33 mouse cellular contexts compared by ENCODE assay signal in the genomic region with DNA sequence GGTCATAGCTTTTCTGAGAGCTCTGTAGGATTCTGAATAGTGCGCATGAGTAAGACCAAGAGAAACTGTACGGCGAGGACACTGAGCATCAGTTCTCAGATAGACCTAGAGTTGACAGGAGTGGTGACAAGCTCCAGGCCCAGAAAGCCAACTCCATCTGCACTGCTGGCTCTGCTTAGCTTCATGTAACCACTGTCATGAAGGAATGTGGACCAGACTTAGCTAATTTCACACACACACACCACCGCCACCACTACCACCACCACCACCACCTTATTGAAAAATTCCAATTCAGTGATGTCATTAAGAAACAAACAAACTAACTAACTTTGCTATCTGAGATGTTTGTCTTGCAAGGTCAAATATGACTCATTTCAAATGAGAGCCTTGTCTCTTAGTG. TPM values are rescaled to one million over a fixed set of nuclear protein-coding genes. Genes with fewer than 3 reads are reported as not detected.
DNase-seq lines count a peak whose midpoint lies in the region; ATAC-seq and TF ChIP-seq lines count a peak whose summit lies in the region.
"Had no signal": no experiment of that assay in that cellular context is flagged by ENCODE, and none has a peak within 500 bp of the region (broad histone marks: within the 10 kb centered on the region; RNA-seq: fewer than 3 reads in every experiment).

No protein-coding gene starts in this region.

- H3K27me3 ChIP-seq in heart, embryonic 11.5 days (ENCODE audit: control insufficient read depth, insufficient read depth, low read length), result no peaks in the 10 kb centered on the region
- no peaks in the 10 kb centered on the region for H3K27me3 ChIP-seq in heart, adult 2 months (ENCODE audit: control insufficient read depth, insufficient read depth, low read length)
- no peaks in the 10 kb centered on the region for H3K27me3 ChIP-seq in heart, embryonic 16.5 days (ENCODE audit: control insufficient read depth, insufficient read depth, low read length)
- no peaks in the 10 kb centered on the region for H3K27me3 ChIP-seq in embryonic facial prominence, embryonic 11.5 days (ENCODE audit: control insufficient read depth, insufficient read depth, low read length)
- no peaks in the 10 kb centered on the region for H3K27me3 ChIP-seq in kidney, embryonic 15.5 days
- no peaks in the 10 kb centered on the region for H3K27me3 ChIP-seq in midbrain, embryonic 10.5 days (ENCODE audit: low read depth, poor library complexity, severe bottlenecking)
- H3K27me3 ChIP-seq: embryonic facial prominence, embryonic 15.5 days; forebrain, embryonic 12.5 days; intestine, embryonic 15.5 days; neural tube, embryonic 15.5 days; stomach, embryonic 15.5 days had no signal

- no peak for TF ChIP-seq POLR2A in heart, adult 2 months (IDR thresholded peaks at IDR 0.05; ENCODE audit: insufficient read depth, low read depth, low read length)

- peak overlapping the region; percentile 50; the same call in 1 of the 2 replicates for H3K27ac ChIP-seq in heart, embryonic 11.5 days (ENCODE audit: low read depth, low read length)
- H3K27ac ChIP-seq in heart, adult 2 months, result no peak overlapping the region
- no peak overlapping the region for H3K27ac ChIP-seq in heart, embryonic 16.5 days (ENCODE audit: low read length)
- no peak overlapping the region for H3K27ac ChIP-seq in embryonic facial prominence, embryonic 11.5 days (replicated peaks; ENCODE audit: low read depth, low read length)
- H3K27ac ChIP-seq in kidney, embryonic 15.5 days, result no peak overlapping the region
- H3K27ac ChIP-seq in midbrain, embryonic 10.5 days (replicated peaks), result no peak overlapping the region
- H3K27ac ChIP-seq: embryonic facial prominence, embryonic 15.5 days; forebrain, embryonic 12.5 days; intestine, embryonic 15.5 days; liver, embryonic 14.5 days; macrophage; neural tube, embryonic 15.5 days; stomach, embryonic 15.5 days had no signal

- H3K4me2 ChIP-seq in heart, embryonic 11.5 days, result no peak overlapping the region
- H3K4me2 ChIP-seq in heart, embryonic 16.5 days (ENCODE audit: low read depth, low read length), result no peak overlapping the region
- H3K4me2 ChIP-seq in embryonic facial prominence, embryonic 11.5 days (ENCODE audit: low read depth, low read length), result no peak overlapping the region
- no peak overlapping the region for H3K4me2 ChIP-seq in kidney, embryonic 15.5 days
- H3K4me2 ChIP-seq: embryonic facial prominence, embryonic 15.5 days; forebrain, embryonic 12.5 days; intestine, embryonic 15.5 days; neural tube, embryonic 15.5 days; stomach, embryonic 15.5 days had no signal

- DNase-seq in heart, adult 2 months, result no peak
- no peak for DNase-seq in heart, adult 11 months
- DNase-seq in 3T3-L1 (ENCODE audit: low read depth, low spot score), result peak; percentile 28
- peak; percentile 9 for DNase-seq in embryonic facial prominence, embryonic 11.5 days (ENCODE audit: low spot score)
- DNase-seq in midbrain, embryonic 10.5 days (ENCODE audit: low spot score), result no peak
- DNase-seq: adrenal gland, postnatal 10 days; B cell, adult 2 months; cerebellum, adult 8-10 months; cerebellum, postnatal 25 days; forebrain, postnatal 0 days; kidney, adult 8-10 months; kidney, postnatal 10 days; layer of hippocampus, postnatal 36 days; left cerebral cortex, postnatal 4 days; lung, adult 2 months; lung, postnatal 10 days; midbrain, embryonic 14.5 days; retina, postnatal 1 day; right cerebral cortex, postnatal 14 days had no signal

- no peak for TF ChIP-seq EP300 in heart, adult 2 months (IDR thresholded peaks at IDR 0.05; ENCODE audit: insufficient read depth, low read depth, low read length)

- no peak overlapping the region for H3K9ac ChIP-seq in heart, embryonic 11.5 days (ENCODE audit: low read depth, low read length)
- H3K9ac ChIP-seq in heart, adult 2 months (ENCODE audit: low read depth, low read length), result no peak overlapping the region
- H3K9ac ChIP-seq in heart, embryonic 16.5 days (ENCODE audit: low read length), result no peak overlapping the region
- no peak overlapping the region for H3K9ac ChIP-seq in embryonic facial prominence, embryonic 11.5 days (replicated peaks; ENCODE audit: low read length)
- no peak overlapping the region for H3K9ac ChIP-seq in kidney, embryonic 15.5 days
- H3K9ac ChIP-seq: embryonic facial prominence, embryonic 15.5 days; forebrain, embryonic 12.5 days; forebrain, postnatal 0 days; intestine, embryonic 15.5 days; liver, embryonic 14.5 days; neural tube, embryonic 15.5 days; stomach, embryonic 15.5 days had no signal

- intact Hi-C loops in heart, adult 2 months (cut with DNase I), result no loop called here

- WGBS in heart, embryonic 11.5 days (ENCODE audit: insufficient replicate concordance), result 44% methylated on average over 4 of the region's 4 CpGs
- WGBS in heart, adult 2 months, result 73% methylated on average over 4 of the region's 4 CpGs
- WGBS in heart, embryonic 16.5 days, result 37% methylated on average over 4 of the region's 4 CpGs
- WGBS in embryonic facial prominence, embryonic 11.5 days, result 78% methylated on average over 4 of the region's 4 CpGs
- WGBS in kidney, embryonic 15.5 days, result 94% methylated on average over 4 of the region's 4 CpGs
- WGBS in midbrain, embryonic 10.5 days, result over 99% methylated on average over 4 of the region's 4 CpGs

- no peak for TF ChIP-seq CTCF in heart, adult 2 months (IDR thresholded peaks at IDR 0.05)

- ATAC-seq in heart, embryonic 11.5 days (replicated peaks; ENCODE audit: insufficient number of reproducible peaks, low FRiP score, low TSS enrichment), result peak; percentile 77
- ATAC-seq in heart, embryonic 16.5 days (replicated peaks; ENCODE audit: extremely low read depth, insufficient read depth, low FRiP score), result peak; percentile 86
- ATAC-seq in embryonic facial prominence, embryonic 11.5 days (replicated peaks; ENCODE audit: insufficient number of reproducible peaks, low FRiP score, low TSS enrichment, low read depth), result no peak
- ATAC-seq in kidney, embryonic 15.5 days (replicated peaks; ENCODE audit: low FRiP score), result no peak
- ATAC-seq: forebrain, postnatal 0 days; hindbrain, embryonic 16.5 days; intestine, embryonic 15.5 days had no signal

- no peaks in the 10 kb centered on the region for H3K79me2 ChIP-seq in heart, adult 2 months (replicated peaks; ENCODE audit: control insufficient read depth, insufficient read depth, low read length)

- no peak overlapping the region for H3K4me3 ChIP-seq in heart, embryonic 11.5 days (ENCODE audit: low read depth, low read length)
- H3K4me3 ChIP-seq in heart, adult 2 months, result no peak overlapping the region
- H3K4me3 ChIP-seq in heart, embryonic 16.5 days (ENCODE audit: low read length), result no peak overlapping the region
- no peak overlapping the region for H3K4me3 ChIP-seq in embryonic facial prominence, embryonic 11.5 days (ENCODE audit: low read depth, low read length)
- H3K4me3 ChIP-seq in kidney, embryonic 15.5 days (replicated peaks), result no peak overlapping the region
- no peak overlapping the region for H3K4me3 ChIP-seq in midbrain, embryonic 10.5 days
- H3K4me3 ChIP-seq: embryonic facial prominence, embryonic 15.5 days; forebrain, embryonic 12.5 days; intestine, embryonic 15.5 days; neural tube, embryonic 15.5 days; stomach, embryonic 15.5 days had no signal

- no peaks in the 10 kb centered on the region for H3K36me3 ChIP-seq in heart, embryonic 11.5 days (ENCODE audit: control insufficient read depth, insufficient read depth, low read length)
- no peaks in the 10 kb centered on the region for H3K36me3 ChIP-seq in heart, adult 2 months (ENCODE audit: control insufficient read depth, insufficient read depth, low read length)
- no peaks in the 10 kb centered on the region for H3K36me3 ChIP-seq in heart, embryonic 16.5 days (ENCODE audit: control insufficient read depth, insufficient read depth)
- H3K36me3 ChIP-seq in embryonic facial prominence, embryonic 11.5 days (replicated peaks; ENCODE audit: control insufficient read depth, insufficient read depth, low read depth, low read length), result no peaks in the 10 kb centered on the region
- H3K36me3 ChIP-seq in kidney, embryonic 15.5 days, result no peaks in the 10 kb centered on the region
- H3K36me3 ChIP-seq in midbrain, embryonic 10.5 days, result no peaks in the 10 kb centered on the region
- H3K36me3 ChIP-seq: embryonic facial prominence, embryonic 15.5 days; forebrain, embryonic 12.5 days; intestine, embryonic 15.5 days; neural tube, embryonic 15.5 days; stomach, embryonic 15.5 days had no signal

- peaks cover 5% of the 10 kb centered on the region; the same call in 1 of the 2 replicates for H3K4me1 ChIP-seq in heart, embryonic 11.5 days (ENCODE audit: control insufficient read depth, insufficient read depth, low read length)
- no peaks in the 10 kb centered on the region for H3K4me1 ChIP-seq in heart, adult 2 months (ENCODE audit: control insufficient read depth, insufficient read depth, low read length)
- peaks cover 17% of the 10 kb centered on the region for H3K4me1 ChIP-seq in heart, embryonic 16.5 days (ENCODE audit: control insufficient read depth, insufficient read depth, low read length)
- no peaks in the 10 kb centered on the region for H3K4me1 ChIP-seq in embryonic facial prominence, embryonic 11.5 days (ENCODE audit: control insufficient read depth, insufficient read depth, low read length)
- H3K4me1 ChIP-seq in kidney, embryonic 15.5 days, result no peaks in the 10 kb centered on the region
- H3K4me1 ChIP-seq in midbrain, embryonic 10.5 days, result peaks cover 18% of the 10 kb centered on the region
- H3K4me1 ChIP-seq: forebrain, embryonic 12.5 days; intestine, embryonic 15.5 days; neural tube, embryonic 15.5 days had no signal

- no peaks in the 10 kb centered on the region for H3K9me3 ChIP-seq in heart, embryonic 11.5 days (replicated peaks; ENCODE audit: control insufficient read depth, low read length)
- H3K9me3 ChIP-seq in heart, embryonic 16.5 days (replicated peaks; ENCODE audit: control insufficient read depth, low read length), result no peaks in the 10 kb centered on the region
- H3K9me3 ChIP-seq in embryonic facial prominence, embryonic 11.5 days (replicated peaks; ENCODE audit: control insufficient read depth, low read length), result no peaks in the 10 kb centered on the region
- H3K9me3 ChIP-seq in kidney, embryonic 15.5 days (replicated peaks), result no peaks in the 10 kb centered on the region
- no peaks in the 10 kb centered on the region for H3K9me3 ChIP-seq in midbrain, embryonic 10.5 days (replicated peaks)
- H3K9me3 ChIP-seq: embryonic facial prominence, embryonic 15.5 days; forebrain, embryonic 12.5 days; intestine, embryonic 15.5 days; neural tube, embryonic 15.5 days; stomach, embryonic 15.5 days had no signal

RNA-seq across cellular contexts. Expression of gene Prss35, which starts 6.5 kb away (rescaled TPM):
- polyA plus RNA-seq in heart, embryonic 11.5 days (2014; fragmentation: Nextera tagmentation; extraction: Ambion mirVana), result 12.8 and 16.8 TPM in 2 replicates
- under 1 TPM; 0.30 to 0.37 TPM for total RNA-seq in heart, adult 2 months (2021)
- polyA plus RNA-seq in heart, adult 2 months (2012; rRNA removed), result 0.16 and 0.56 TPM in 2 replicates
- 35.1 and 35.9 TPM in 2 replicates for polyA plus RNA-seq in heart, embryonic 16.5 days (2015; fragmentation: Nextera tagmentation; extraction: Ambion mirVana)
- 5.4 and 6.1 TPM in 2 replicates for polyA plus RNA-seq in embryonic facial prominence, embryonic 11.5 days (2014; fragmentation: Nextera tagmentation; extraction: Ambion mirVana)
- polyA plus RNA-seq in kidney, embryonic 15.5 days (2015; fragmentation: Nextera tagmentation; extraction: Ambion mirVana), result 9.7 and 12.2 TPM in 2 replicates
- polyA plus RNA-seq in midbrain, embryonic 10.5 days (2016; fragmentation: Nextera tagmentation; extraction: Ambion mirVana), result 1.8 and 2.0 TPM in 2 replicates
- total RNA-seq: megakaryocyte-erythroid progenitor cell, adult 5-6 weeks; monocyte, adult 5-6 weeks had no signal
- polyA plus RNA-seq: macrophage; small intestine, adult 2 months had no signal

RNA-seq across cellular contexts. Expression of gene Me1, which starts 41.2 kb away (rescaled TPM):
- 34.3 and 41.4 TPM in 2 replicates for polyA plus RNA-seq in heart, embryonic 11.5 days (2014; fragmentation: Nextera tagmentation; extraction: Ambion mirVana)
- total RNA-seq in heart, adult 2 months (2021), result 100 to 1,000 TPM in 1 of 2 experiments, 10 to 100 TPM in 1; 100.0 to 110 TPM
- polyA plus RNA-seq in heart, adult 2 months (2012; rRNA removed), result 67.1 and 101 TPM in 2 replicates
- 19.6 and 26.4 TPM in 2 replicates for polyA plus RNA-seq in heart, embryonic 16.5 days (2015; fragmentation: Nextera tagmentation; extraction: Ambion mirVana)
- polyA plus RNA-seq in embryonic facial prominence, embryonic 11.5 days (2014; fragmentation: Nextera tagmentation; extraction: Ambion mirVana), result 15.5 and 18.9 TPM in 2 replicates
- 12.7 and 17.3 TPM in 2 replicates for polyA plus RNA-seq in kidney, embryonic 15.5 days (2015; fragmentation: Nextera tagmentation; extraction: Ambion mirVana)
- polyA plus RNA-seq in midbrain, embryonic 10.5 days (2016; fragmentation: Nextera tagmentation; extraction: Ambion mirVana), result 9.9 and 10.9 TPM in 2 replicates

Comparison
In these comparisons a context has a peak if more than half of its experiments do, and no peak if none do; other contexts are left out.
1. ATAC-seq: peak in heart, embryonic 11.5 days (single experiment) and heart, embryonic 16.5 days (single experiment); none in embryonic facial prominence, embryonic 11.5 days (single experiment) and kidney, embryonic 15.5 days (single experiment).
2. DNase-seq: peak in 3T3-L1 (single experiment) and embryonic facial prominence, embryonic 11.5 days (single experiment); none in heart, adult 2 months (0 of 2), heart, adult 11 months (single experiment) and midbrain, embryonic 10.5 days (single experiment).